Mouse (Mus musculus) megakaryocyte progenitor cell, adult 5-6 weeks (primary cell): Measurements from ENCODE around the gene Ssx2ip. TPM values are rescaled to one million over a fixed set of nuclear protein-coding genes. Genes with fewer than 3 reads are reported as not detected.
A peak's percentile ranks its signal among the peaks of the same experiment; 100 is the strongest.

Source experiments
- ATAC-seq: replicated peaks from 2 replicates; pipeline ENCODE4 v1.8.0; 2016; ENCODE audit warnings: mild to moderate bottlenecking, moderate TSS enrichment, inconsistent platforms; ENCODE audit not compliant: poor library complexity
- total RNA-seq, 2 experiments: library from RNA; stranded (forward) in 1 of 2; stranded (reverse) in 1 of 2; fragments of 157-497, 149-512 nt in 1 of 2; fragments of 200-1000 nt in 1 of 2; gene quantifications; 2 replicates each; pipeline versions ENCODE4 v1.2.3 to v1.2.4; 2015 to 2017

Gene Ssx2ip
- total RNA-seq, 2 experiments from 2014 or later = 16.2 to 22.1 TPM

- no peak for ATAC-seq
Measured at GRCm38 (mm10) chr3:146397847-146398246, 6.6 kb upstream of the Ssx2ip start.

- ATAC-seq = no peak
Measured at GRCm38 (mm10) chr3:146399203-146399602, 5.2 kb upstream of the Ssx2ip start.

DNA sequence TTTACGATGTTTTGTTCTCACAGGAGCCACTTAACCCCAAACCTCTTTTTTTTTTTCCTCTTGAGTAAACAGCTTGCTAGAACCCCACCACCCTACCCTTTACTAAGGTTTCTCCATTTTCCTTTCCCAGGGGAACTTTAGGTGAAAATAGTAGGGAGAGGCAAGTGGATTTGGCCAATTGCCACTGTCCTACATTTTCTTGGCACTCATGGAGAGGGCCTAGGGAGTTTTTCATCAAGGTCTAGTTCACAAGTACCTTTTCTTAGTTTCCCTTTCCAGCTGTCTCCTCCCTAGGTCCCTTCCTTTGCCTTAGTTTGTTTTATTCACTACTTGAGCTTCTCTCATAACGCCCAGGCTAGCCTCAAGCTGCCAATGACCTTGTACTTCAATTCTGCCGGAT, 672 bp upstream of the Ssx2ip start:
- ATAC-seq = no peak

- peak; percentile 57 for ATAC-seq
Measured at GRCm38 (mm10) chr3:146405213-146406006, 968 bp downstream of the Ssx2ip start.

GRCm38 (mm10) chr3:146406007-146406341, 1.5 kb downstream of the Ssx2ip start:
- no peak for ATAC-seq

GRCm38 (mm10) chr3:146407086-146407721, 2.8 kb downstream of the Ssx2ip start:
- ATAC-seq = no peak

DNA sequence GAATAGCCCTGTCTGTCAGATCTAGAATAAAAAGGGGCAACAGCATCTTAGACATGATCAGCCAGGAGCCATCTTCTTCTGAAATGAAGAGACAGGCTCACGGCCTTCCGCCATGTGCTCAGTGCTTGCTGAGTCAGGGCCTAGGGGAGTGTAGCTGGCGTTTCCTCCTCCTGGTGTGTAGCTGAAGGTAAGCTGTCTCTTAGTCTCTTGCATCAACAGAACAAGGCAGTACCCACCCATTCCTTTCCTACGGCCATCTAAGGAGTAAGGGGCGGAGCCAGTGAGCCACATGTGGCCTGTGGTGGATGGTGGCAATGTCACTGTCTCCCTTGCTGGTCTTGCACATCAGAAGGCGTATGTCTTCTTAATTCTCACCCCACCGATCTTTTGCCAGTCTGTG, 5.7 kb downstream of the Ssx2ip start:
- peak; percentile 64 for ATAC-seq

GRCm38 (mm10) chr3:146412008-146412407, 7.6 kb downstream of the Ssx2ip start:
- ATAC-seq = no peak

DNA sequence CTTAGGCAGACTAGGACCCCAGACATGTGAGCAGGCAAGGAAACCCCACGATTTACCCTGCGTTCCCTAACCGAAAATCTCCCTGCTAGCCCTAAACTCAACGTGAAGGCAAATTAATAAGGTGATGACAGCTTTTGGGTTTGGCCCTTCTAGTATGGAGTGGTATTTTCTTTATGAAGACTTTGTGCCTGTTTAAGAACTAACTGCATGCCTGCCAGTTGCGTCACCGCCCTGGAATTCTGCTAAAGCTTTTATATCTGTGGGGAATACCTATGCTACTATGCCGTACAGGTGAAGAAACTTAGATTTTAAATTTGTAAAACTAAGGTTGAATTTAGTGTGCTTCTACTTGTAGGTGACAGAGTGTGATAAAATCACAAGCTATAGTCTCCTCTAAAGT, 8.0 kb downstream of the Ssx2ip start:
- no peak for ATAC-seq

DNA sequence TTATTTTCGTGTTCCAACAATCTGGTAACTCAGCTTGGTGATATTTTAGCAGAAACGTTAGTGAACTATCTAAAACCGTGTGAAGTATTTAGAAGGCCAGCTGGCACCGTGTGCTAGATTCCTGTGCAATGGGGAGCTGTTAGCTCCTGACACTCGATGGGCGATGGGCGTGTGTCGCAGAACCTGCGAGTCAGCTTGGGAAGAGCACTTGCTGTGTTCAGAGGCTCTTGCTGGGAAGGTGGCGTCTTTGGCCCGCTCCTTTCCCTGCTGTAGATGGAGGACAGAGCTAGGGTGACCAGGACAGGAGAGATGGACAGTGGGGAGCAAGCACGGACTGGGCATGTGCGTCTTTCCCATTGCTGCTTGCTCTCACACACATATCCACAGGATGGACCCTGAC, 8.6 kb downstream of the Ssx2ip start:
- ATAC-seq = no peak

DNA sequence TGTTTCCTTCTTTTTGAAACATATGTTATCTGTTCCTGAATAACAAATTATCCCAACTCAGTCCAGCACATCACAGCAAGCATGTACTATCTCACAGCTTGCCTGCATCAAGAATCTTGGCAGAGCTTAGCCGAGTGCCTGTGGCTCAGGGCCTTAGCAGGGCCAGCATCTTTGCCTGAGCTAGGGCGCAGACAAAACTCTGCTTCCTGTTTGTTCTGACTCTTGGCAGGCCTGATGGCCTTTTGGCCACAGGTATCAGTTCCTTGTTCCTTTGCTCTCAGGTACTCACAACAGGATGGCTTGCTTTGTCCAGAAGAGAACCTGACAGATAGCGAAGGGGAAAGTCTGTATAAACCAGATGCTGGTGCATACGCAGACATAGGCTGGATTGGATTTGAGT, 9.6 kb downstream of the Ssx2ip start:
- ATAC-seq = no peak

DNA sequence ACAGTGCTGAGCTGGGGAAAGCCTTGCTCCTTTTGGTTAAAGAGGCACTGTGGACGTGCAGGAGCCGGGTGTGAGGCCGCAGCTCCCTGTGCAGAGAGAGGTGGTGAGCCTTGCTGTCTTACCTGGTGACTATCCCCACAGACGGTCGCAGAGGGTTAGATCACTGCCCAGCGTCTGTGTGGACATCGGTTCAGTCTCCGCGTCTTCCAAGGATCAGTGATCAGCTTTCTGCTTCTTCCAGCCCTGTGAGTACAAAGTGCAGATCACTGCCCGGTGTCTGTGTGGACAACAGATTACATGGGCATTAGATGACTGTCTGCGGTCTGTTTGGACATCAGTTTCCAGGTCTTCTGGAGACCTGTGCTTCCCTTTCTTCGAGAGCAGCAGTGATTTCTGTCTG, 10.1 kb downstream of the Ssx2ip start:
- ATAC-seq = no peak

- no peak for ATAC-seq
Measured at GRCm38 (mm10) chr3:146417873-146418272, 13.4 kb downstream of the Ssx2ip start.

DNA sequence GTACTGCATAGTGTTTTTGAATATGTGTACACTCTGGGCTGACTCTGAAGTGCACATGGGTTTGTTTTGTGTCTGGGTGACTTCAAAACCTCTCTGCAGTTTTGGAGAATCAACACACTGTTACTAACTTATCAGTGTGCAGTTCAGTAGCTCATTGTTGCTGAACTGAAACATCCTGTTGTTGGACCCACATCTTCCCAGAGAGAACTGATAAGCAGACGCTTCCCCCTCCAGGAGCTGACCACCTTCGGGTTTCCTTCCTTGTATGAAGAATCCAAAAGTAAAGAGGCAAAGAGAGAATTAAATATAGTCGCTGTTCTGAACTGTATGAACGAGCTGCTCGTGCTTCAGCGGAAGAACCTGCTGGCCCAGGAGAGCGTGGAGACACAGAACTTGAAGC, 14.5 kb downstream of the Ssx2ip start:
- no peak for ATAC-seq

- ATAC-seq = no peak
Measured at GRCm38 (mm10) chr3:146419534-146419933, 15.1 kb downstream of the Ssx2ip start.

DNA sequence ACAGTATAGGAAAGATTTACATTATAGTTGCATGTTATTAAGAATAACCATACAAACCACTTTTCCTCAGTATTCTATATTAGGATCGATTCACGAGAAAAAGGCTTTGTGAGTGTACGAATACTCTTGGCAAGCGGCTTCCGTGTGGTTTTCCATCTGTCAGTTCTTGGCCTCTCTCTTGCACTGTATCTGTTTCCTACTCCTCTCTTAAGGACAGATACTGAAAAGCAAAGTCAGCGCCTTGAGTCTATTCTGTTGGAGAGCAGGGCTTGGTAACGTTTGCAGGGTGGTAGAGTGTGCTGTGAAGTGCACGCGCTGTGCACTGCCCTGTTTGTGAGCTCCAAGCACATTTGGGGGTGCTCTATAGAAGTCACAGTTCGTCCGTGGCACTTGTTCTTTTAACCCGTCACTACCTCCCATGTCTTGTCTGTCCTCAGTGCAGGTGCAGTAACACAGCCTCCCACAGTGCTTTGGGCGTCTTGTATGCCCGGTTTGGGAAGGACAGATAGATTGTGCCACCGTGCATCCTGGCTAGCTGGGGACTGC, 15.6 kb downstream of the Ssx2ip start:
- ATAC-seq = no peak

DNA sequence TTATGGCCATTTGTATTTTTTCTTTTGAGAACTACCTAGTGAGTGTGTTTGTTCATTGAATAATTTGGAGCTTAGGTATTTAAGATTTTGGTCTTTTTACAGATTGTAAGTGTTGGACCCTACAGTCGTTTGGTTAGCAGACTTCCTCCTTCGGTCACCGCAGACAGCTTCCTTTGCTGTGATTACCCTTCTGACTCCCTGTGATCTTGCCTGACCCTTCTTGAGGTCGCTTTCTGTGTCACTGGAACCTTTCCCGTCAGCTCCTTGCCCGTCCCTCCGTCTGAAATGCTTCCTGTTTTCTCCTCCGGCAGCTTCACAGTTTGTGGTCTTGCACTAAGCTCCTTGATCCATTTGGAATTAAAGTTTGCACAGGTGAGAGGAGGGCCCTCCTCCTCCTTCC, 17.3 kb downstream of the Ssx2ip start:
- peak; percentile 90 for ATAC-seq

DNA sequence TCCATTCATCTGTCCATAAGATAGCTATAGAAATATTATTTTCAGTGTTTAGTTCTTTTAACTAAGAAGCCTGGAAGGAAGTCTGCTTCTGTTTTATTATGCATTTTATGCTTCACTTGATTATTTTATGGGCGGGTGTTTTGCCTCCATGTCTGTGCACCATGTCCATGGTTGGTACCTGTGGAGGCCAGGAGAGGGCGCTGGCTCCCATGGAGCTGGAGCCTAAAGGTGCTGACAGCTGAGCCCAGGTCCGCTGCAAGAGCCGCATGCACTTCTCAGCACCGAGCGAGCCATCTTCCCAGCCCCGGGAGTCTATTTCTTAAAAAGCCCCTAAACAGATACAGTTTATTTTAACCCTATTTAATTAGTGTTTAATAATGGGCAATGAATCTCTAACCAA, 19.3 kb downstream of the Ssx2ip start:
- peak; percentile 45; the same call in 1 of the 2 replicates for ATAC-seq

- no peak for ATAC-seq
Measured at GRCm38 (mm10) chr3:146424306-146424900, 20.0 kb downstream of the Ssx2ip start.

DNA sequence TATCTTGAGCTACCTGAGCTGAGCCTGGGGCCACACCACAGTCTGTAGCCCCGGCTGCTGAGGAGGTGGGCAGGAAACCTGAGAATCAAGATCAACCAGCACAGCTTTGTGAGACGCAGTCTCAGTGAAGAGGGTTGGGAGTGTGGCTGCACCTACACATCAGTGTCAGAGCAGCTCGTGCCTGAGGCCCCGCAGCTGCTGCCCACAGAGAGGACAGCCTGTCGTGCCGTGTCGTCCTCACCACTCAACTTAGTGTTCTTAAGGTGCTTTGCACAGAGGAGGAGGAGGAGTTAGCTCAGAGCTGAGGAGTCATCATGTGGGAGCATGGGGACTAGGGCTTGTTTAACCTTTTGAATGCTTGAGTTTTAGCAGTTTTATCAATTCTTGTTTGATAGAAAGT, 21.5 kb downstream of the Ssx2ip start:
- no peak for ATAC-seq

GRCm38 (mm10) chr3:146426489-146426888, 22.0 kb downstream of the Ssx2ip start:
- ATAC-seq = no peak

- peak; percentile 35; the same call in 1 of the 2 replicates for ATAC-seq
Measured at GRCm38 (mm10) chr3:146433063-146433462, 28.6 kb downstream of the Ssx2ip start.
